Mouse (Mus musculus) c-Kit-positive CD71-positive TER-119-positive erythroid progenitor cells, embryonic 14.5 days (primary cell): ENCODE data around the gene Gm20388.

Experiments
- DNase-seq: peaks from one replicate; pipeline ENCODE4 v3.0.0-alpha.2; 2013; ENCODE audit warnings: low spot score

The Gm20388 gene

GRCm38 (mm10) chr8:121731471-121732333, 1821.1 kb downstream of the Gm20388 start:
- no peak for DNase-seq

- DNase-seq, result no peak
Observed at GRCm38 (mm10) chr8:121732334-121732665, 1821.7 kb downstream of the Gm20388 start.

GRCm38 (mm10) chr8:121734262-121734661, 1823.6 kb downstream of the Gm20388 start:
- no peak for DNase-seq

GRCm38 (mm10) chr8:121736236-121736635, 1825.6 kb downstream of the Gm20388 start:
- DNase-seq, result peak; percentile 21

GRCm38 (mm10) chr8:121740721-121741120, 1830.1 kb downstream of the Gm20388 start:
- DNase-seq, result no peak

GRCm38 (mm10) chr8:121749501-121749900, 1838.9 kb downstream of the Gm20388 start:
- DNase-seq, result no peak

- no peak for DNase-seq
Observed at GRCm38 (mm10) chr8:121750512-121750911, 1839.9 kb downstream of the Gm20388 start.

- peak; percentile 72 for DNase-seq
Observed at GRCm38 (mm10) chr8:121751407-121751806, 1840.8 kb downstream of the Gm20388 start.

- no peak for DNase-seq
Observed at GRCm38 (mm10) chr8:121758470-121758869, 1847.8 kb downstream of the Gm20388 start.

GRCm38 (mm10) chr8:121760484-121760883, 1849.8 kb downstream of the Gm20388 start:
- DNase-seq, result no peak

GRCm38 (mm10) chr8:121761480-121761879, 1850.8 kb downstream of the Gm20388 start:
- peak; percentile 37 for DNase-seq

GRCm38 (mm10) chr8:121762999-121763699, 1852.5 kb downstream of the Gm20388 start:
- DNase-seq, result no peak

GRCm38 (mm10) chr8:121763700-121764013, 1853.0 kb downstream of the Gm20388 start:
- DNase-seq, result no peak

GRCm38 (mm10) chr8:121765594-121766138, 1855.0 kb downstream of the Gm20388 start:
- no peak for DNase-seq

GRCm38 (mm10) chr8:121769095-121769494, 1858.5 kb downstream of the Gm20388 start:
- DNase-seq, result no peak

GRCm38 (mm10) chr8:121769621-121770020, 1859.0 kb downstream of the Gm20388 start:
- no peak for DNase-seq

- DNase-seq, result no peak
Observed at GRCm38 (mm10) chr8:121770845-121771752, 1860.5 kb downstream of the Gm20388 start.

GRCm38 (mm10) chr8:121773876-121774275, 1863.2 kb downstream of the Gm20388 start:
- DNase-seq, result no peak

- no peak for DNase-seq
Observed at GRCm38 (mm10) chr8:121782493-121782892, 1871.9 kb downstream of the Gm20388 start.

GRCm38 (mm10) chr8:121786542-121786941, 1875.9 kb downstream of the Gm20388 start:
- DNase-seq, result no peak

GRCm38 (mm10) chr8:121788786-121789185, 1878.1 kb downstream of the Gm20388 start:
- DNase-seq, result no peak

GRCm38 (mm10) chr8:121792159-121792558, 1881.5 kb downstream of the Gm20388 start:
- no peak for DNase-seq
